Mouse (Mus musculus) midbrain, embryonic 10.5 days (tissue): Measurements from ENCODE around the gene Pip4k2c. TPM values are rescaled to one million over a fixed set of nuclear protein-coding genes. Genes with fewer than 3 reads are reported as not detected.
"Not testable (repeated sequence)": the region's sequence is repeated elsewhere in the genome, so short reads cannot be mapped to it uniquely, and the experiment has no call there.

Experiments
- DNase-seq: peaks from one replicate; pipeline ENCODE4 v3.0.0-alpha.2; 2017; ENCODE audit warnings: low spot score
- H3K27ac ChIP-seq: fragments of 300-500 bp; sonication (generic); replicated peaks from 2 replicates; pipeline ENCODE4 v1.5.1; 2016; ENCODE audit warnings: mild to moderate bottlenecking
- H3K27me3 ChIP-seq: fragments of 300-500 bp; sonication (generic); 2 replicates; pipeline ENCODE4 v1.6.1; 2016; ENCODE audit warnings: low read depth, mild to moderate bottlenecking; ENCODE audit not compliant: poor library complexity, severe bottlenecking
- H3K36me3 ChIP-seq: fragments of 300-500 bp; sonication (generic); 2 replicates; pipeline ENCODE4 v1.6.1; 2016; ENCODE audit warnings: mild to moderate bottlenecking, moderate library complexity
- H3K4me1 ChIP-seq: fragments of 300-500 bp; sonication (generic); 2 replicates; pipeline ENCODE4 v1.6.1; 2016
- H3K4me3 ChIP-seq: fragments of 300-500 bp; sonication (generic); 2 replicates; pipeline ENCODE4 v1.5.1; 2016; ENCODE audit warnings: mild to moderate bottlenecking, moderate library complexity
- H3K9me3 ChIP-seq: fragments of 300-500 bp; sonication (generic); replicated peaks from 2 replicates; pipeline ENCODE4 v1.6.1; 2016; ENCODE audit warnings: mild to moderate bottlenecking
- WGBS: fragments of 180-500 bp; shearing (Covaris S2); methylation state at CpG from one replicate; pipeline ENCODE4 v1.1.7; 2016; 5-methylcytosine and 5-hydroxymethylcytosine counted together
- polyA plus RNA-seq: library from polyadenylated mRNA; unstranded; fragments of >200 nt; fragmentation: Nextera tagmentation; extraction: Ambion mirVana; gene quantifications from 2 replicates; pipeline ENCODE4 v1.2.1, GENCODE M21; 2016

Pip4k2c gene
- polyA plus RNA-seq, 1 experiment from 2014 or later: 16.5 TPM

DNA sequence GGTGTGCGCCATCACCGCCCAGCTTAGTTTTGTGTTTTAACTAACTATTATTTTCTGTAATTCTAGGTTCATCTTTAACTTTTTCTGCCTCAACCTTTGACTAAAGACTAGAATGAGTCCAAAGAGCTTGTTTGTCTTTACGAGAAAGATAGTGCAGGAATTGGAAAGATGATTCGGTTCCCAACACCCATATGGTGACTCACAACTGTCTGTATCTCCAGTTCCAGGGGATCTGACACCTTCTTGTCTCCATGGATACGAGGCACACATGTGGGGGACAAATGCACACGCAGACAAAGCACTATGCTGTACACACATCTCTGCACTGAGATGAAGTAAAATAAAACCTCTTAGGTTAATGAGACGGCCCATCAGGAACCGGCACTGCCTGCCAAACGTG is 51.3 kb downstream of the Pip4k2c start:
- WGBS: 89% methylated on average over 9 of the region's 9 CpGs

DNA sequence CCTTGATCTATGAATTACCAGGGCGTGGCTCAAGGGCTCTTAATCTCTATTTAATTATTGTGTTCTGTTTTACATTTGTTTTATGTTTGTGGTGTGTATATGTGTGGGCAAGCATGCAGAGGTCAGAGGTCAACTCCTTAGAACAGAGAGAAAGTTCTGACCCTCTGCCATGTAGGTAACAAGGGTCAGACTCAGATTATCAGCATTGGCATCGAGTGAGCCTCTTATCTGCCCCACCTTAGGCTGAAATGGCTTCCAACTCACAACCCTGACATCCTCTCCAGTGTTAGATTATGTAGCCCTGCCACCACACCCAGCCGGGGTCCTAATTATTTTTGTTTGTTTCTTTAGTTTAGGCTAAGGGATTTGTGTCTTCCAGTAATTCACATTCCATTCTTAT is 52.9 kb downstream of the Pip4k2c start:
- Histone ChIP-seq H3K9me3 (no peaks in the 10 kb centered on the region), H3K27ac (no peak overlapping the region), H3K4me3 (no peak overlapping the region), H3K27me3 (peaks cover 7% of the 10 kb centered on the region), H3K36me3 (no peaks in the 10 kb centered on the region), H3K4me1 (no peaks in the 10 kb centered on the region)
- DNase-seq: no peak
- 66% methylated on average over 3 of the region's 3 CpGs for WGBS

More for the DNA sequence above, 51.3 kb downstream of the Pip4k2c start:
- Histone ChIP-seq H3K36me3 (no peaks in the 10 kb centered on the region), H3K4me3 (no peak overlapping the region), H3K27me3 (peaks cover 23% of the 10 kb centered on the region), H3K27ac (no peak overlapping the region), H3K4me1 (peaks cover 6% of the 10 kb centered on the region), H3K9me3 (no peaks in the 10 kb centered on the region)
- no peak for DNase-seq

DNA sequence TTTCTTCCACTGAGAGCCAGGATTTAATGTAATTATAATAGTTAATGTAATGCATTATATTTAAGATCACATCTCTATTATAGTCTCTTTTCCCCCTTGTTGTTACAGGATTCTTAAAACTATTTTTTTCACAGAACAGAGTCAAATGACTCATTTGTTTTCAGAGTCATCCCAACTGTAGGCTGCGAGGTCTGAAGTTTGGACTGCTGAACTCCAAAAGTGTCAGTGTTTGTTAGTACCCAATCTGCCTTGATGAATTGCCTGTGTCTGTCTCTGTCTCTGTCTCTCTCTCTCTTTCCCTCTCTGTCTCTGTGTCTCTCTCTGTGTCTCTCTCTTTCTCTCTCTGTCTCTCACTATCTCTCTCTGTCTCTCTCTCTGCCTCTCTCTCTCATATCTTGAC is 54.9 kb downstream of the Pip4k2c start:
- WGBS: 100% methylated on average over 1 of the region's 1 CpGs
- no peaks in the 10 kb centered on the region for H3K36me3 ChIP-seq
- H3K27me3 ChIP-seq: no peaks in the 10 kb centered on the region
- no peak overlapping the region for H3K27ac ChIP-seq
- no peak for DNase-seq
- H3K4me3 ChIP-seq: no peak overlapping the region
- peaks cover 5% of the 10 kb centered on the region; the same call in 1 of the 2 replicates for H3K9me3 ChIP-seq
- H3K4me1 ChIP-seq: no peaks in the 10 kb centered on the region

DNA sequence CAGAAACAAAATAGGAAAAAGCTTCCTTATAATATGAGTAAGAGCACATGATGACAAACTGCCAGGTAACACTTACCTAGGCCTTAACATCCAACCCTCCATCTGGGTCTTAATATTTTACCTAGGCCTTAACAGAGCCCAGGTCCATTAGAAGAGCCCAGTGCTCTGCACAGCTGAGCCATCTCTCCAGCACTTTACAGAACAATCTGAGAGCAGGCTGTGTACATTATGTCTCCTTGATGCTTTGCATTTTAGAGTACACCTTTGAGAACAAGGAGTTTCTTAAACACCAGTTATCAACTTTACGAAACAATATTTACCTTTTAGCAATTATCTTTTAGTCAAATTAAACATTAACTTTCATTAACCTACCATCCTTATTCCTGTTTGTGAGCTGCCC is 55.3 kb downstream of the Pip4k2c start:
- DNase-seq: no peak
- H3K4me3 ChIP-seq: no peak overlapping the region
- no peak overlapping the region for H3K27ac ChIP-seq
- H3K36me3 ChIP-seq: no peaks in the 10 kb centered on the region
- H3K9me3 ChIP-seq: peaks cover 5% of the 10 kb centered on the region; the same call in 1 of the 2 replicates
- H3K27me3 ChIP-seq: no peaks in the 10 kb centered on the region
- 96% methylated on average over 1 of the region's 1 CpGs for WGBS
- H3K4me1 ChIP-seq: no peaks in the 10 kb centered on the region

DNA sequence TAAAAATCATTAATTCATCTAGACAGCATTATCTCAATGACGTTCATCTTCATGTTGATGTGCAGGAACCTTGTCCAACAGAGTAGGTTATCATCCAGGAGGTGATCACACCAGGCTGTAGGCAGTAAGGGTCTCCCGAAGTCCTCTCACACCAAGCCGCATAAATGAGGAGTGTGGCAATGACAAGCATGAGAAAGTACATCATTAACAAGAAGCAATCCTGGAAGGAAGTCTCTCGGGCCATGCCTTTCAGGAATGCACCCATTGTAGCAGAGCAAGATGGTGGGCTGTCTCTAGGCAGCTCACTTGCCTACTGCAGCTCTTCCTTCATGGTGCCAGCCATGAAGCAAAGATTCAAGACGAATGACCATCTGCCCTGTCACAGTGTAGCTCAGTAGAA is 56.7 kb downstream of the Pip4k2c start:
- H3K27ac ChIP-seq: no peak overlapping the region
- no peak for DNase-seq
- H3K4me1 ChIP-seq: no peaks in the 10 kb centered on the region
- no peak overlapping the region for H3K4me3 ChIP-seq
- H3K9me3 ChIP-seq: peaks cover 5% of the 10 kb centered on the region; the same call in 1 of the 2 replicates
- WGBS: 91% methylated on average over 5 of the region's 5 CpGs
- no peaks in the 10 kb centered on the region for H3K27me3 ChIP-seq
- H3K36me3 ChIP-seq: no peaks in the 10 kb centered on the region

DNA sequence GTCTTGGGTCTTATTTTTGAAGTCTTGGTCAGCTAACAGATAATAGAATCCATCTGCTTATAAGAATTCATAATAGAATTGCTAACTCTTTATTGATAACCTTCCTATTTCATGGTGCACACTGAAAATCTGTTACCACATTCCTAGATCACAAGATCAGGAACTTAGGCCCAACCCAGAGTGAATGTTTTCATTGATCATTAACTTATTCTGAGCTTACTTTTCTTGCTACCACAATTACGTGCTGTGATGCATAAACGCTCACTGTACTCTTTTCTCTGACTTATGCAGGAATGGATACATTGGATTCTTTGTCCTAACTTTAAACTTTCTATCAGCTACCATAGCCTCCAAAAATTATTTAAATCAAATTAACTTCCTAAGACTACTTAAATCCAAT is 57.1 kb downstream of the Pip4k2c start:
- 97% methylated on average over 2 of the region's 2 CpGs for WGBS
- Histone ChIP-seq H3K9me3 (peaks cover 5% of the 10 kb centered on the region; the same call in 1 of the 2 replicates), H3K4me1 (no peaks in the 10 kb centered on the region), H3K4me3 (no peak overlapping the region), H3K27me3 (no peaks in the 10 kb centered on the region), H3K27ac (no peak overlapping the region), H3K36me3 (no peaks in the 10 kb centered on the region)
- no peak for DNase-seq

DNA sequence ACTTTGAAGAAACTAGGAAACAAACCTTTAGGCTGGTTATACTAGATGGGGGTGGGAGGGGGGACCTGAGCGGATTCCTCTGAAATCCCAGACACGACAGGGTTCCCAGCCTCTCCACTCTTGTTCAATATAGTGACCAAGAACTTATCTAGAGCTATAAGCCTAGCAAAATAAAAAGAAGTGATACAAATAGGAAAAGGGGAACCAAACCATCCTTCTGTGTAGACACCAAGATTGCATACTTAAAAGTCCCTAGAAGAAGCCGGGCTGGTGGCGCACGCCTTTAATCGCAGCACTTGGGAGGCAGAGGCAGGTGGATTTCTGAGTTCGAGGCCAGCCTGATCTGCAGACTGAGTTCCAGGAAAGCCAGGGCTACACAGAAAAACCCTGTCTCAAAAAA is 58.1 kb downstream of the Pip4k2c start:
- H3K36me3 ChIP-seq: no peaks in the 10 kb centered on the region
- H3K9me3 ChIP-seq: peaks cover 5% of the 10 kb centered on the region; the same call in 1 of the 2 replicates
- WGBS: 95% methylated on average over 7 of the region's 7 CpGs
- no peaks in the 10 kb centered on the region for H3K27me3 ChIP-seq
- no peak overlapping the region for H3K27ac ChIP-seq
- no peak overlapping the region for H3K4me3 ChIP-seq
- no peaks in the 10 kb centered on the region for H3K4me1 ChIP-seq
- DNase-seq: no peak

DNA sequence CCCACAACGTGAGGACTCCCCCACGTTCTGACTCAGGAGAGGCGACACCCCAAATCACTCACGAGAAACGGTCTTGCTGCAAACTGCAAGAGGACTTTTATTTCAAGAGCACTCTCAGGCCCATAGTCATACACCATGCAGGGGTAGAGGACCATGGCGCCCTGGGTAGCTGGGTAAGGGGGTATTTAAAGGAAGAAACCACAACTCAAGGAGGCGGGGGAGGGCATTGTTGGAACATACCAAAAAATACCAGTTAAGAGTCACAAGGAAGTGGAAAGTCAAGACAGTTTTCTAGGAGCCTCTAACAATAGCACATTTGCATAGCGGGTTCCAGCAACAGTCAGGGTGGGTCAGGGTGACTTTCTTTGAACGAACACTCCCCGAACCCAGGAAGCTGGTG is 58.8 kb downstream of the Pip4k2c start:
- H3K27ac ChIP-seq, H3K36me3 ChIP-seq, H3K27me3 ChIP-seq, H3K4me1 ChIP-seq, H3K4me3 ChIP-seq, H3K9me3 ChIP-seq, DNase-seq: not testable (repeated sequence)
- WGBS: 95% methylated on average over 10 of the region's 10 CpGs

DNA sequence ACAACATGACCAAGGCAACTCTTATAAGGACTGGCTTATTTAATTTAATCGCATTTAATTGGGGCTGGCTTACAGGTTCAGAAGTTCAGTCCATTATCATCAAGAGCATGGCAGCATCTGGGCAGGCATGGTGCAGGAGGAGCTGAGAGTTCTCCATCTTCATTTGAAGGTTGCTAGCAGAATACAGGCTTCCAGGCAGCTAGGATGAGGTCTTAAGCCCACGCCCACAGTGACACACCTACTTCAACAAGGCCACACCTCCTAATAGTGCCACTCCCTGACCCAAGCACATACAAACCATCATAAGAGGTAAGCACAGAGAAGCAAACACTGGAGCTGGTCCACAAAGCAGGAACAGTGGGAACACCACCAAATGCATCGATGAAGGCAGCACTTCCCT is 60.2 kb downstream of the Pip4k2c start:
- H3K9me3 ChIP-seq, DNase-seq, H3K4me3 ChIP-seq, H3K27ac ChIP-seq, H3K4me1 ChIP-seq, H3K27me3 ChIP-seq, H3K36me3 ChIP-seq: not testable (repeated sequence)
- 91% methylated on average over 3 of the region's 3 CpGs for WGBS

DNA sequence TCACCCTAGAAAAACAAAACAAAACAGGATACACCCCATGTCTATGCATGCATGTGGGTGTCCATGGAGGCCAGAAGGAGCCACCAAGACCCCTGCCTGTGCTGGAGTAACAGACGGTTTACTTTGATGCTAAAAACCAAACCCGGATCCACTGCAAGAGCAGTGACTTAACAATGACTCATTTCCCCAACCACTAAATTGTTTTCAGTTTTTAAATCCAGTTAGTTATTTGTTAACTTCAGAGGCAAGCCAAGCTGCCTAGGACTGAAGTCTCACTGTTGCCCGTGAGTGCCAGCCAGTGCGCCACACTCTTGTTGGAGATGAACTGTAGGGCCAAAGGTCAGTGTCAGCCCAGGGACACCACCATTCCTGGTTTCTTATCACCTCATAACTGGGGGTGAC is 60.9 kb downstream of the Pip4k2c start:
- no peak overlapping the region for H3K4me3 ChIP-seq
- H3K9me3 ChIP-seq: peaks cover 5% of the 10 kb centered on the region; the same call in 1 of the 2 replicates
- DNase-seq: no peak
- no peak overlapping the region for H3K27ac ChIP-seq
- no peaks in the 10 kb centered on the region for H3K36me3 ChIP-seq
- no peaks in the 10 kb centered on the region for H3K27me3 ChIP-seq
- no peaks in the 10 kb centered on the region for H3K4me1 ChIP-seq
- WGBS: 88% methylated on average over 4 of the region's 4 CpGs

DNA sequence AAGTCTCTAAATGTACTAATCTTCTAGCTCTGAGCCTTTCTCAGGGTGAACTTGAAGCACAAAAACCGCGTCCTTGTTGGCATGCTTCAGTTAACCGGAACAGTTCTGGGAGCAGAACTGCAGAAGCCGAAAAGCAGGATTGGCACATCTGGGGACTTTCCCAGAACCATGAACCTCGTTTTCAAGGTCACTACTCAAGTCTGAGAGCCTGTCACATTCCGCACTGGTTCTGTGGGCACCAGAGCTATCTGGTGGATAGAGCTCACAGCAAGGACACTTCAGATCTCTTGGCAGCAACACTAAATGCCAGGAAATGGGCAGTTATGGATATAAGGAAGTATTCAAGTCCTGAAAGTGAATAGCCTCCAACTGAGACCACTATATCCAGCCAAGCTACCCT is 64.2 kb downstream of the Pip4k2c start:
- 85% methylated on average over 6 of the region's 6 CpGs for WGBS

More for the DNA sequence above, 64.2 kb downstream of the Pip4k2c start:
- H3K36me3 ChIP-seq: no peaks in the 10 kb centered on the region
- no peaks in the 10 kb centered on the region for H3K27me3 ChIP-seq
- peaks cover 4% of the 10 kb centered on the region; the same call in 1 of the 2 replicates for H3K4me1 ChIP-seq
- no peak overlapping the region for H3K27ac ChIP-seq
- no peak overlapping the region for H3K4me3 ChIP-seq
- no peak for DNase-seq
- H3K9me3 ChIP-seq: peaks cover 1% of the 10 kb centered on the region; the same call in 1 of the 2 replicates

Other genes with a start within 250 kb of the Pip4k2c start
- 36.8 and 39.3 TPM in 2 replicates for gene Ctdsp2, start 232.9 kb downstream of the Pip4k2c start, polyA plus RNA-seq
- 0.36 and 2.2 TPM in 2 replicates for gene Avil, start 210.9 kb downstream of the Pip4k2c start, polyA plus RNA-seq
- 101 and 107 TPM in 2 replicates for gene Tsfm, start 180.7 kb downstream of the Pip4k2c start, polyA plus RNA-seq
- 54.3 and 56.7 TPM in 2 replicates for gene Mettl1, start 170.2 kb downstream of the Pip4k2c start, polyA plus RNA-seq
- gene Eef1akmt3, start 170.1 kb downstream of the Pip4k2c start, polyA plus RNA-seq: 0.19 and 0.26 TPM in 2 replicates
- 0.07 and 0.22 TPM in 2 replicates for gene Cyp27b1, start 163.3 kb downstream of the Pip4k2c start, polyA plus RNA-seq
- gene March9, start 151.4 kb downstream of the Pip4k2c start, polyA plus RNA-seq: 1.3 and 1.7 TPM in 2 replicates
- 2,811 and 2,916 TPM in 2 replicates for gene Cdk4, start 148.1 kb downstream of the Pip4k2c start, polyA plus RNA-seq
- 197 and 208 TPM in 2 replicates for gene Tspan31, start 141.3 kb downstream of the Pip4k2c start, polyA plus RNA-seq
- gene Agap2, start 136.3 kb downstream of the Pip4k2c start, polyA plus RNA-seq: 0.10 and 0.19 TPM in 2 replicates
- 62.3 and 83.0 TPM in 2 replicates for gene Os9, start 90.5 kb downstream of the Pip4k2c start, polyA plus RNA-seq
- 4.9 and 6.1 TPM in 2 replicates for gene B4galnt1, start 46.4 kb downstream of the Pip4k2c start, polyA plus RNA-seq
- 0.87 and 1.4 TPM in 2 replicates for gene Slc26a10, start 30.9 kb downstream of the Pip4k2c start, polyA plus RNA-seq
- 24.8 and 28.7 TPM in 2 replicates for gene Arhgef25, start 21.5 kb downstream of the Pip4k2c start, polyA plus RNA-seq
- gene Dtx3, start 15.9 kb downstream of the Pip4k2c start, polyA plus RNA-seq: 119 and 142 TPM in 2 replicates
- 14.9 and 29.4 TPM in 2 replicates for gene Kif5a, start 51.8 kb upstream of the Pip4k2c start, polyA plus RNA-seq
- 212 and 239 TPM in 2 replicates for gene Dctn2, start 54.8 kb upstream of the Pip4k2c start, polyA plus RNA-seq
- 11.9 and 13.0 TPM in 2 replicates for gene Mbd6, start 77.4 kb upstream of the Pip4k2c start, polyA plus RNA-seq
- gene Mars, start 100.2 kb upstream of the Pip4k2c start, polyA plus RNA-seq: 180 and 187 TPM in 2 replicates
- 1.1 and 1.3 TPM in 2 replicates for gene Arhgap9, start 110.4 kb upstream of the Pip4k2c start, polyA plus RNA-seq
- 7.8 and 11.0 TPM in 2 replicates for gene Gli1, start 130.4 kb upstream of the Pip4k2c start, polyA plus RNA-seq
- 0.02 TPM in 1 of 2 replicates, not detected in the other for gene Inhbe, start 142.8 kb upstream of the Pip4k2c start, polyA plus RNA-seq
- gene Inhbc, start 158.8 kb upstream of the Pip4k2c start, polyA plus RNA-seq: not detected in 2 replicates
- gene R3hdm2, start 168.7 kb upstream of the Pip4k2c start, polyA plus RNA-seq: 29.6 and 34.5 TPM in 2 replicates